Mouse (Mus musculus) telencephalon, adult 2 months (tissue): ENCODE measurements around the gene Prkcg.
"Not testable (repeated sequence)": the region's sequence is repeated elsewhere in the genome, so short reads cannot be mapped to it uniquely, and the experiment has no call there.

Source experiments
- DNase-seq: peaks from one replicate; pipeline ENCODE4 v3.0.0-alpha.2; 2011; ENCODE audit warnings: low read depth, low spot score

Prkcg gene

DNA sequence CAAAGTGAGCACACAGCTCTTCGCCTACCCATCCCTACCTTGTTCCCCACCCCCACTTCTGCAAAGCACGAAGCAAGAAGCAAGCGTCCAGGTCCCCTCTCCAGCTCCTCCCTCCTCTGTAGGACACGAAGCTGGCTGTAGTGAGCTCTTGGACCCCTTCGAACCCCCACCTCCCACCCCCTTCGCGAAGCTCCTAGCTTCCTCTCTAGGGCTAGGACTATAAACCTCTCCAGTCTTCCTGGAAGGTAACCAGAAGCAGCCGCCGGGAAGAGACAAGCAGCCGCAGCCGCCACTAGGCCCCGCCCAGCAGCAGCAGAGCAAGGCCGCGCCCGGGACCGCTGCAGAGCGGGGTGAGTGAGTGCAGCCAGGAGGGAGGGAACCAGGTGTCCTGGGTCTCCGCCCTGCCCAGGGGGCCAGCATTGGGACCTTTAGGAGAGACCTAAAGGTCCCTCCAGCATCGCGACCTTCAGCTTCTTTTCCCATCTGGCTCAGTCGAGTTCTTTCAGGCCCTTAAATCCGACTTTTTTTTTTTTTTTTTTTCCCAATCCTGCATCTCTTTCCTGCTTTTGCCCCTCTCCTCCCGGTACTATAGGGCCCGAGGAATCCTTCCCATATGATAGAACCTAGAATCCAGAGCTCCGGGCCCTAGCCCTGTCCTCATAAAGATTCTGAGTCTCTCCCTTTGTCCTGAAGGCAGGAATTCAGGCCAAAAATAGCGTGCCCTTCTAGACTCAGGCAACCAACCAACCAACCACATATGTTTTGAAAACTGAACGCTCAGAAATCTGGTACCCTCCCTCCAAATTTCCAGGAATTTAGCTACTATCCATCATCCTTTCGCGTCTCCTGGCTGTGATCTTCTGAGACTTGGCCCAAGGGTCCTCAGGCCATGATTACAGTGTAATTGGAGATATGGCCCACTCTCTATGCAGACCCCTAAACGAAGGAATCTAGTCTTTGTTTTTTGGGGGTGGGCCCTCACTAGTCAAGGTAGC lies at the start of gene Prkcg, which contains the start of gene Myadm:
Gene Prkcg, plus strand, starts transcription at position 204 of the 995 bp plus-strand sequence.
Gene Myadm, plus strand, starts transcription at position 105 of the 995 bp plus-strand sequence.
- DNase-seq: no peak

DNA sequence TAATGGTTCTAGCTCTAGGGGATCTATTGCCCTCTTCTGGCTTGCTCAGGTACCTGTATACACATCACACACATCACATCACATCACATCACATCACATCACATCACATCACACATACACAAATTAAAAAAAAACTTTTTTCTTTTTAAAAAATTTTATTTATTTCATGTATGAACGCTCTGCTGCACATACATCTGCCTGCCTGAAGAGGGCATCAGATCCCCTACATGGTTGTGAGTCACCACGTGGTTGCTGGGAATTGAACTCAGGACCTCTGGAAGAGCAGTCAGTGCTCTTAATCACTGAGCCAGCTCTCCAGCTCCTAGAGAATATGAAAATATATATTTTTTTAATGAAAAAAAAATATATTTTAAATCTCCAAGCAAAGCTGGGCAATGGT lies 49.8 kb upstream of the Prkcg start:
- DNase-seq: no peak

DNA sequence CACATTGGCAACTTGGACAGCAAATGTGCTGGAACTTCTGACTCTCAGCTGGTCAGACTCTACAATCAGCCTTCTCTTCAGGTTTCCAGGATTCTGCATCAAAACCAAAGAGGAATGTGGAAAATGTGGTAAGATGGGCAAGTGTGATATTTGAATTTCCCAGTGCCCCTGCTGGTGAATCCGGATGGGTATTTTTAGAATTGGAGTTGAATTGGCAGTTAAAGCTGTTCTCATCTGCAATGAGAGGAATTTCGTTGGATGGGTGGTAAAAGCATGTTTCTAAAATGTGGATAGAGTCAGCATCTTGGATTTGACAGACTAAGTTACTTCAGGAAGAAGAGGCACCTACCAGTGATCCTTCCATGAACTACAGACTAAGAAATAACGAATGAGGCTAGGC lies 28.3 kb upstream of the Prkcg start:
- peak; percentile 50 for DNase-seq

DNA sequence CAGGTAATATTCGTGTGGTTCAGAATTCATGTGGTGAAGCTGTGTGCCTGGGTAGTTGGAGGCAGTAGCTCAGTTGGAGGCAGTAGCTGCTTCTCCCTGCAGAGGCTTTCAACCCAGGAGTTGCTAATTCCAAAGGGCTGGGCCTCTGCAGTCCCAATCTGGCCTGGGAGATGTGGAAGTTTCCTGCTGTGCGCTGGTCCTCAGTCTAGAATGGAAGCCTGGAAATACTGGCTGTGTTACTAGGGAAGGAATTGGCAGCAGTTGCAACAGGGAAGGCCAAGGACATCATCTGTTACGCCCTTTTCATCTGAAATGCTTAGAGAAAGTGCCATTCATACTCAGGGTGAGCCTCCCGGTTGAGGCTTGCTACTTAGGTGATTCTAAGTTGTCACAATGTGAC lies 27.5 kb upstream of the Prkcg start:
- DNase-seq: no peak

DNA sequence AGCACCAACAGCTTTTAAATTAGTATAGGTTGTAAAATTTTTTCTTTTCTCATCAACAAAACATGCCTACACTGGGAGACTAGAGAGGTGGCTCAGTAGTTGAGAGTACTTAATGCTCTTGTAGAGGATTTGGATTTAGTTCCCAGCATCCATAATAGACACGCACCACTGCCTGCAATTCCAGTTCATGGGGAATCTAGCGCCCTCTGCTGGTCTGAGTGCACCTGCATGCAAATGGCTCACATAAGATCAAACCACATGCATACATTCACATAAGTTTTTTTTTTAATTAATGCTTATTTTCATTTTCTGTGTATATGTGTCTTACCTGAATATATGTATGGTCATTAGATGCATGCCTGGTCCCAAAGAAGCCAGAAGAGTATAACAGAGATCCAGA lies 26.2 kb upstream of the Prkcg start:
- DNase-seq: no peak

DNA sequence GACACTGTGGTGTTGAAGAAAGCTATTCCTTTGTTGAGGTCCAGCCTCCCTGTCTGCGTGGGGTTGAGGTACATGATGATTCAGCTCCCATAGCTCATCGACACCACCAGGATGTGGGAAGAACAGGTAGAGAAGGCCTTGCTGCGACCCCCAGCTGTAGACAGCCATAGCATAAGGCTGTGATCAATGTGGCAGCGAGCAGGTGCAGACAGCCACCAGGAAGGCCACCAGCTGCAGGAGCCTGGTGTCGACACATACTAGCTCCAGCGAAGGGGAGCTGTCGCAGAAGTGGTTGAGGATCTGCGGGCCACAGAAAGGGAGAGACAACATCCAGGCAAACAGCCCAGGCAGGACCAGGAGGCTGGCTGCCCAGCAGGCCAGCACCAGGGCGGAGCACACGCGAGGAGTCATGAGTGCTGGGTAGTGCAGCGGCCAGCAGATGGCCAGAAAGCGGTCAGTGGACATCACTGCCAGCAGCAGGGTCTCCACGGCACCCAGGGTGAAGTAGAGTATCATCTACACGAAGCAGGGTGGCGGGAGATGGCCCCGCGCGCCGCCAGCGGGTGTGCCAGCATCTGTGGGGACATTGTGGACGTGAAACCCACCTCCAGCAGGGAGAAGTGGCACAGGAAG lies 24.5 kb upstream of the Prkcg start:
- no peak for DNase-seq

DNA sequence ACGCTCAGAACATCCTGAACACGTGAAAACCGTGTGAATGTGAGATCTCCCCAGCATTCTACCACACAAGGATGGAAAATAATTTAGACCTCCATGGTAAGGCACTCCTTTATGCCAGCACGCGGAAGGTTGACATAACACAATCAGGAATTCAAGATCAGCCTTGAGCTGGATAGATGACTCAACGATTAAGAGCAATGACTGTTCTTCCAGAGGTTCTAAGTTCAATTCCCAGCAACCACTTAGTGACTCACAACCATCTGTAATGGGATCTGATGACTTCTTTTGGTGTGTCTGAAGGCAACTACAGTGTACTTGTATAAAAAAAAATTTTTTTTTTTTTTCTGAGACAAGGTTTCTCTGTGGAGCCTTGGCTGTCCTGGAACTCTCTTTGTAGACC lies 23.7 kb upstream of the Prkcg start:
- DNase-seq: no peak

DNA sequence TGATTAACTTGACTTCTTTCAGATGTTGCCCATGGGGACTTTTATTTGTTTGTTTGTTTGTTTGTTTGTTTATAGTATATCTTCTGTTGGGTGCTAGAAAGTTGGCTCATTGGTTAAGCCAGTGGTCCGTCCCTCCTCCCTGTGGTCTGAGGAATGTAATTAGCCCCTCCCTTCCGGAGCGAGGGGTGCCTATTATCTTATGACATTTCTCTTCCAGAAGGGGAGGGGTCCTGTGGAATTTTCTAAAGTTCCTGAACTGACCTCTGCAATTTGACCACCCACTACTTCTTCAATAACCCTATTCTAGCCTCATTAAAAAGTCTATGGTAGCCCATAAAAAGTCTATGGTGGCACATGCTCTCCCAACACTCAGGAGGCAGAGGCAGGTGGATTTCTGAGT lies 21.7 kb upstream of the Prkcg start:
- DNase-seq: no peak

DNA sequence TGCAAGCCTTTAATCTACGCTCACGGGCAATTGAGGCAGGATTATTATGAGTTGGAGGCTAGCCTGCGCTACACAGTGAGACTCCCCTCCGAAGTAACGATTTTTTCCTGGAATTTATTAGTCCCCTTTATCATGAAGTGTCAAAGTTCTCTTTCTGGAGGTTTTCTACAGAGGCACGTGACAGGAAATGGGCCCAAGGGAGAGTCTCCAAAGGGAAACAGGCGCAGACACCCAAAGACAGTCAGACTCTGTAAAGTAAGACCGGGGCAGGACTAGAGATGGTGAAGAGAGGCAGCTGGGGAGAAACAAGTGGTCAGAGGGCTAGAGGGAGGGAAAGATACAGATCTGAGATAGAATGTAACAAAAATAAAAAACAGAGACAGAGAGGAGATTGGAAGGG lies 21.1 kb upstream of the Prkcg start:
- no peak for DNase-seq

DNA sequence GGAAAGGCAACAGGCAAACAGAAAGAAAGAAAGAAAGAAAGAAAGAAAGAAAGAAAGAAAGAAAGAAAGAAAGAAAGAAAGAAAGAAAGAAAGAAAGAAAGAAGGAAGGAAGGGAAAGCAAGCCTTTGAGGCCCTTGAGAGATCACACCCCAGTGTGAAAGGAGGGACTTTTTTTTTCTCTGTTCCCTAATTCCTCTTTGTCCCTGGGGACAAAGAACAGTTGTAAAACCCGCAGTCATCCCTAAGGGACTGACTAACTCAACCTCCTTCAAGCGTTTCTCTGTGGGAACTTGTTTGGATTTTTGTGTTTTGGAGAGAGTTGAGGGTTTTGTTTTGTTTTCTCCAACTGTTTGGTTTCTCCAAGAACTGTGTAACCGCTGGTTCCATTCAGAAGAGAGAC lies 20.7 kb upstream of the Prkcg start:
- DNase-seq: no peak

DNA sequence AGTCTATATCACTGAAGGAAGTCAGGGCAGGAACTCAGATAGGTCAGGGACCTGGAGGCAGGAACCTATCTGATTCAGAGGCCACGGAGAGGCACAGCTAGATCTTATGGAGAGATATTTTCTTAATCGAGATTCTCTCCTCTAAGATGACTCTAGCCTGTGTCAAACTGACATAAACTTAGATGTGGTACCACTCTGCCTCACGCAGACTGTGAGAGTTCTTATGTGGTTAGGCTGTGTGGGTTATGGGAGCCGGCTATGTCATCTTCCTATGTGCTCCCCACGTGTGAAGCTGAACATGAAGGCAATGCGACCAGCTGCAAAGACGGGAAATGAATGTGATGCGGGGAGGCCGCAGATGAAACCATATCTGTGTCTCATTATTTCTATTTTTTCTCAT lies 16.8 kb upstream of the Prkcg start:
- DNase-seq: no peak

DNA sequence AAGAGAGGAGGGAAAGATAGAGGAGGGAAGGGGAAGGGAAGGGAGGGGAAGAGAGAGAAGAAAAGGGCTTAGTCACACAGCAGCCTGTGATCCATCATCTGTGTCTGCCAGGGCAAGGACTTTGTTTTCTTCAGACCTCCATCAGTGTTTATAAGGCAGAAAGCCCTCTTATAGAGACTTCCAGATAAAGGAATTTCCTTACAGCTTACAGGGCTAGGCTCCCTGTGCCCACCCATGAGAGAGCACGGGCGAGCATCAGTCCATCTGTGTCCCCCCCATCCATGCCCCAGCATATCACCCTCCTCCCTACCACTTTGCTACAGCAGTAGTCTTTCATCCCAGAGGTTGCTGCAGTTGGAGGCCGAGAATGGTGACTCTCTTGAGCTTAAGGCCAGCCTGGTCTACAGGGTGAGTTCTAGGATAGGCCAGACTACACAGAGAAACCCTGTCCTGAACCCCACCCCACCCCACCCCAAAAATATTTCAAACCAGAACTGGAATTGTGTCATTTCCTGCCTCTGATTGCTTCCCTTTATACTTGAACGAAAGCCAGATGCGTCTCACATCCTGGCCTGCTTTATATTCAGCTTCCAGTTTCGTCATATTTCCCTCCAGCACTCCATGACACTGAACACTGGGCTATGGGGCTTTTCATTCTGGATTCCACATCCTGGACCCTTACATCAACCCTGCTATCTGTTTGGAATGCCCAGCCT lies 13.4 kb upstream of the Prkcg start:
- no peak for DNase-seq

DNA sequence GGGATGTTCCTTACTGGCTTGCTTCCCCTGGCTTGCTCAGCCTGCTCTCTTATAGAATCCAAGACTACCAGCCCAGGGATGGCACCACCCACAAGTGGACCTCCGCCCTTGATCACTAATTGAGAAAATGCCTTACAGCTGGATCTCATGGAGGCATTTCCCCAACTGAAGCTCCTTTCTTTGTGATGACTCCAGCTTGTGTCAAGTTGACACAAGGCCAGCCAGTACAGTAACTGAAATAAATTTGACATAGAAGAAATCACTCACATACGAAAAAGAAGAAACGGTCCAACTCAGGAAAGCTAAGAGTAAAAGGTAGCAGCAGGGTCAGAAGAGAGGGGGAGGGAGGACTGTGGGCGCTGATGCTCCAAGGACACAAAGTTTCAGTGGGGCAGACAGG lies 12.2 kb upstream of the Prkcg start:
- not testable (repeated sequence) for DNase-seq

DNA sequence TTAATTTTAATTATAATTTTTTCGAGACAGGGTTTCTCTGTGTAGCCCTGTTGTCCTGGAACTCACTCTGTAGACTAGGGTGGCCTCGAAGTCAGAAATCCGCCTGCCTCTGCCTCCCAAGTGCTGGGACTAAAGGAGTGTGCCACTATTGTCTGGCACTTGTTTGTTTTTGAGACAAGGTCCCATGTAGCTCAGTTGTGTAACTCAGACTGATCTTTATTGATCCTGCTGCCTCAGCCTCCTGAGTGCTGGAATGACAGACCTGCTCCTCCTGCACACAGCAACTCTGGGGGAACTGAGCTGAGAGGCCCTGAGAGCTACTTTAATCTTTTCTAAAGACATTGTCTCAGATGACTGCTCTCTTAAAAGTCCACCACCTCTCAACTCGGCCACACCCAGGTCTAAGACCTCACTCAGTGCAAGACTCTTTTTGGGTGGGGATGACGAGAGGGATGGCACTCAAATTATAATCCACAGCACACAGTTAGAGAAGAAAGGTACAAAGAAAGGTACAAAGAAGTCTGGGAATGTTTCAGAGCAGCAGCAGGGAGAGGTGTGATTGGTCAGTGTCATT lies 8.8 kb upstream of the Prkcg start:
- no peak for DNase-seq

DNA sequence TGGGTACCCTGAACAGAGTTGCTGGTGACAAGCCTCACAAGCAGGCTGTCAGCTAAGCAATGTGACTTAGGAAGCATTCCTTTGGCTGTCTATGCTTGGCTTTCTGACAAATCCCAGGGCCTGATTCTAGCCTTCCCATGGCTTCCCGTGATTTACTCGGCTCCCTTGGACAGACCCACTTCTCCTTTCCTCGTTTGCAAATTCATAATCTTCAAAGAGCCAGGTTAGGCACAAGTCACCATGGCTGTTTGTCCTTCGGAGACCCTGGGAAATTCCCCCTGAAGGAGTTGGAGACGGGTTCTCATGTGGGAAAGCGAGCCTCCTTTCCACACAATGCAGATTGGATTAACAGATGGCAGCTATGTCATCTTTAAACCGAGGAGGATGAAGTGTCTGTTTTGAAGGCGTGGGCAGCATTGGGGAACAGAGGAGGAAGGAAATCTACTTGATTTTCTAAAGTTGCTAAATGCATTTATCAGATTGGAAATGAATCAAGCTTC lies 8.3 kb upstream of the Prkcg start:
- DNase-seq: no peak

DNA sequence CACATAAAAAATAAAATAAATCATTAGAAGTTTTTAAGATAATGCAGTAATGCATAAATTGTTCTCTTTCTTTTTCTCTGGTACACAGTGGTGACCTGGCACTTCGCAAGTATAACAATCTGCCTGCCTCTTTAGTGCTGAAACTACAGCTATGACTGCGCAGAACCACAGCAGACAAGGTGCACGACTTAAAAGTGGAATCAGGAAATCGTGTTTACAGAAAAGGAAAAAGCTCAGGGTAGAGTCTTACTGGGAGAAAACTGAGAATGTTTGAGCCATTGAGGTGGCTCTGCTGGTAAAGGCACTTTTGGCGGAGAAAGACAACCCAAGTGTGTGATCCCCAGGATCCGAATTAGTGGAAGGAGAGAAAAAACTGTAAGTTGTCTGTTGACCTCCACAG lies 7.2 kb upstream of the Prkcg start:
- DNase-seq: no peak

DNA sequence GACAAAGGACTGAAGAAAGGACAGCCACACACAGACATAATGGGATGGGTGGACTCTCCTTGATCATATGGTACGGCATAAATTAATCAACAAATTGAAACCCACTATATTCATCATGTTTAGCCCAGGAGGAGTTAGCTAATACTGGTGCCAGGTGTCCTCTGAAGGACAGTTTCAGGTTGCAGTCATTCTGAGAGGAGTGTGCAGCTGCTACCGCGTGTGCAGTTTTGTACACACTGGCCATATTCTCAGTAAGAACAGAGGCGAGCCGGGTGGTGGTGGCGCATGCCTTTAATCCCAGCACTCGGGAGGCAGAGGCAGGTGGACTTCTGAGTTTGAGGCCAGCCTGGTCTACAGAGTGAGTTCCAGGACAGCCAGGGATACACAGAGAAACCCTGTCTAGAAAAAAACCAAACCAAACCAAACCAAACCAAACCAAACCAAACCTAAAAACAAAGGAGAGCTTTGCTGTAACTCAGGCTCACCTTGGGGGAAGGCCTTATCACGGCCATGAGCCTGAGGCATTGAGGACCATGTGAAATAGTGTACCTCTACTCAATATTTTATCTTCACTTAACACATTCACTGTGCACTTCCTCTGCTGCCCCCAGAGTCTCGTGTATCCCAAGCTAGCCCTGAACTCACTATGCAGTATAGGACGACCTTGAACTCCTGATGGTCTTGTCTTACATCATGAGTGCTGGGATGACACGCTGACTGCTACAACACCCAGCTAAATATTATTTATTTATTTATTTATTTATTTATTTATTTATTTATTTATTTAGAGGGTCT lies 5.7 kb upstream of the Prkcg start:
- no peak for DNase-seq

DNA sequence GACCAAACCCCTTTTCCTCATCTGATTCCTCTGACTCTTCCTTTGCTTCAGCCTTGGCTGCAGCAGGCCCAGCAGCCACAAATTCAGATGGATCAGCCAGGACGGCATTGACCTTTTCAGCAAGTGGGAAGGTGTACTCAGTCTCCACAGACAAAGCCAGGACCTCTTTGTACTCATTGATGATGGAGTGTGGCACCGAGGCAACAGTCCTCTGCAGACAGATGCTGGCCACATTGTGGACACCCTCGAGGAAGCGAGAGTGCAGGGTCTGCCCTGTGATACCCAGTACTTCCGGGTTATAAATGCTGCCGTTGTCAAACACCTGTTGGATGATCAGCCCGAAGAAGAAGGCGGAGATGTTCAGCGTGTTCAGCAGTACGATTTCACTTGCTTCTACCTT lies 4.4 kb upstream of the Prkcg start:
- DNase-seq: no peak

DNA sequence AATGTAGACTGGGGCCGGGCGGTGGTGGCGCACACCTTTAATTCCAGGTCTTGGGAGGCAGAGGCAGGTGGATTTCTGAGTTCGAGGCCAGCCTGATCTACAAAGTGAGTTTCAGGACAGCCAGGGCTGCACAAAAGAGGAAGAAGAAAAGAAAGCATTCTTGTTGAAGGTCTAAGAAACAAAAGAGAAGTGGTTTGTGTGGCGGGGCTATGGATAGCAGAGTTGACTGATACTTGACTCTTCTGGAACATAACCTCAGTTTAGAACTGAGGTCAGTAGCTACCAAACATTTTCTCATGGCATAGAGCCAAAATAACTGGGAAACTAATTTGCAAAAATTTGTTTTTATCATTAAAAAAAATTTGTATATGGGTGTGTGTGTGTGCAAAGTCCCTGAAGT lies 2.9 kb upstream of the Prkcg start:
- DNase-seq: no peak

DNA sequence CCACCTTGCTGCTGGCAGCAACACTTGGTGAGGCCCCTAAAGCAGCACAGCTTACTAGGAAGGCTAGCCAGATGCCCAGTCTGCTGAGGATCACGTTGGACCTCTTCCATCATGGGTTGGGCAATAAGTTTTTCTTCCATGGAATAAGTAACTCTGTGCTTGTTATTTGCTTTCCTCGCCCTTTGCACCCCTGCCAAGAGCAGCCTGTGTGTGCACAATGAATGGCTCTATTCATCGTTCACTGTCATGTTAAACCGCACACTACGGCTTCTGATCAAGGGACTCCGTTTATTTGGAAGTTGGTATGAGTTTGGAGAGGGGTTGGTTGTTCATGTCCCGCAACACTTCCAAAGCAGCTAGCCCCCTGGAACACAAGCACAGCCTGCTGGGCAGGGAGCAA lies 1.8 kb upstream of the Prkcg start:
- no peak for DNase-seq
